Mouse (Mus musculus): ENCODE data around the gene Olfr495. TPM values are rescaled to one million over a fixed set of nuclear protein-coding genes. Genes with fewer than 3 reads are reported as not detected.

Olfr495 gene
- not detected for polyA plus RNA-seq (2014; fragmentation: Illumina TruSeq; extraction: RNeasy Lipid Tissue Mini Kit (QIAGEN cat#74804); ENCODE audit: low read depth, low replicate concordance)

DNA sequence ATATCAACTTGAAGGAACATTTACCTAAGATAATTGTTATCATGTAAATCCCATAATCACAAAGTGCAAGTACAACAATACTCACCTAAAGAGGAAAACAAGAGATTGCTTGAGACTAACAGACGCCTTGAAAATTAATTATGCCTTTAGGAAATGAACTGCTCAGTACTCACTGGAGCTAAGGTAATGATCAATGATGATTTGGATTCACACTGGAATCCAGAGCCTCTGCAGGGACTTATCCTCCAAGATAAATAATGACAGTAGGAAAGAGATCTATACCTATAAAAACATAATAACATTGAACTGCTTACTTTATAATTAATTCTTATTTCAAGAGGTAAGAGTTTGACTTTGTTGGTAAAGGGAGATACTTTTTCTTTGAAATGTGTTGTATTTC is at the start of gene Olfr495:
TSS of gene Olfr495 (plus strand) at position 301 of the 400 bp plus-strand sequence.

DNA sequence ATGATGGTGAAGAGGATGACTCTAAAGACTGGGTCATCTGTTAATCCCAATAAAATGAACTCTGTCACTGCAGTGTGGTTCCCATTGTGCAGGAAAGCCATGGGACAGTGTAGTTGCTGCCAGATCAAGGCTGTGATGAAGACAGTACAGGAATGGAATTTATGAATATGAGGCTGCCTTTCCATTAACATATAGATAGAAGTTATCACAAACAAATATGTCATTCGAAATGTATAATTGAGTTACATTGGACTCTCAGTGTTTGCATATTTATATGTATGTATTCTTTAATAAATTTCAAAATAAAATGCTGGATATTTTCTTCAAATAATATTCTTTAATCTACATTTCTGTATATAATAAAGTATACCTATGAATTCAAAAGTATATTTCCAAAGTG is 46.1 kb upstream of the Olfr495 start, which contains the start of gene Olfr493:
TSS of gene Olfr493 (minus strand) at position 101 of the 400 bp plus-strand sequence.

DNA sequence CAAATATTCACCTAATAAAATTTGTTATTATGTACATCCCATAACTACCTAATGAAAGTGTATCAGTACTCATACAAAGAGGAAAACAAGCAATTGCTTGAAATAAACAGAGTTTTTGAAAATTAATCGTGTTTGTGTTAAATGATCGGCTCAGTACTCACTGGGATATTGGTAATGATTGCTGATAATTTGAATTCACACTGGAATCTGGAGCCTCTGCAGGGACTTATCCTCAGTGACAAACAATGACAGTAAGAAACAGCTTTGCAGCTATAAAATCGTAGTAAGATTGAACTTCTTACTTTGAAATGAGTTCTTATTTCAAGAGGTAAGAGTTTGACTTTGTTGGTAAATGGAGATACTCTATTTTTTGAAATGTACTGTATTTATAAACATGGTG is 27.9 kb upstream of the Olfr495 start, which contains the start of gene Olfr494:
TSS of gene Olfr494 (plus strand) at position 301 of the 400 bp plus-strand sequence.

DNA sequence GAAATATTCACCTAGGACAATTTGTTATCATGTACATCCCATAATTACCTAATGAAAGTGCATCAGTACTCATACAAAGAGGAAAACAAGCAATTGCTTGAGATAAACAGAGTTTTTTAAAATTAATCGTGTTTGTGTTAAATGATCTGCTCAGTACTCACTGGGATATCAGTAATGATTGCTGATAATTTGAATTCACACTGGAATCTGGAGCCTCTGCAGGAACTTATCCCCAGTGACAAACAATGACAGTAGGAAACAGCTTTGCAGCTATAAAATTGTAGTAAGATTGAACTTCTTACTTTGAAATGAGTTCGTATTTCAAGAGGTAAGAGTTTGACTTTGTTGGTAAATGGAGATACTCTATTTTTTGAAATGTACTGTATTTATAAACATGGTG is 27.2 kb downstream of the Olfr495 start, which contains the start of gene Olfr497:
TSS of gene Olfr497 (plus strand) at position 301 of the 400 bp plus-strand sequence.

Other genes starting within 250 kb of the Olfr495 start
- gene Olfr485, start 233.3 kb upstream of the Olfr495 start, polyA plus RNA-seq (2014; fragmentation: Illumina TruSeq; extraction: RNeasy Lipid Tissue Mini Kit (QIAGEN cat#74804); ENCODE audit: low read depth, low replicate concordance) = not detected
- not detected for gene Olfr486, start 220.4 kb upstream of the Olfr495 start, polyA plus RNA-seq (2014; fragmentation: Illumina TruSeq; extraction: RNeasy Lipid Tissue Mini Kit (QIAGEN cat#74804); ENCODE audit: low read depth, low replicate concordance)
- gene Olfr487, start 178.5 kb upstream of the Olfr495 start, polyA plus RNA-seq (2014; fragmentation: Illumina TruSeq; extraction: RNeasy Lipid Tissue Mini Kit (QIAGEN cat#74804); ENCODE audit: low read depth, low replicate concordance) = not detected
- gene Olfr488, start 134.8 kb upstream of the Olfr495 start, polyA plus RNA-seq (2014; fragmentation: Illumina TruSeq; extraction: RNeasy Lipid Tissue Mini Kit (QIAGEN cat#74804); ENCODE audit: low read depth, low replicate concordance) = not detected
- not detected for gene Olfr490, start 104.2 kb upstream of the Olfr495 start, polyA plus RNA-seq (2014; fragmentation: Illumina TruSeq; extraction: RNeasy Lipid Tissue Mini Kit (QIAGEN cat#74804); ENCODE audit: low read depth, low replicate concordance)
- not detected for gene Olfr491, start 79.7 kb upstream of the Olfr495 start, polyA plus RNA-seq (2014; fragmentation: Illumina TruSeq; extraction: RNeasy Lipid Tissue Mini Kit (QIAGEN cat#74804); ENCODE audit: low read depth, low replicate concordance)
- gene Olfr492, start 69.5 kb upstream of the Olfr495 start, polyA plus RNA-seq (2014; fragmentation: Illumina TruSeq; extraction: RNeasy Lipid Tissue Mini Kit (QIAGEN cat#74804); ENCODE audit: low read depth, low replicate concordance) = not detected
- gene Olfr493, start 46.2 kb upstream of the Olfr495 start, polyA plus RNA-seq (2014; fragmentation: Illumina TruSeq; extraction: RNeasy Lipid Tissue Mini Kit (QIAGEN cat#74804); ENCODE audit: low read depth, low replicate concordance) = not detected
- gene Olfr494, start 27.8 kb upstream of the Olfr495 start, polyA plus RNA-seq (2014; fragmentation: Illumina TruSeq; extraction: RNeasy Lipid Tissue Mini Kit (QIAGEN cat#74804); ENCODE audit: low read depth, low replicate concordance) = not detected
- gene Olfr497, start 27.3 kb downstream of the Olfr495 start, polyA plus RNA-seq (2014; fragmentation: Illumina TruSeq; extraction: RNeasy Lipid Tissue Mini Kit (QIAGEN cat#74804); ENCODE audit: low read depth, low replicate concordance) = not detected
- gene Olfr498, start 72.2 kb downstream of the Olfr495 start, polyA plus RNA-seq (2014; fragmentation: Illumina TruSeq; extraction: RNeasy Lipid Tissue Mini Kit (QIAGEN cat#74804); ENCODE audit: low read depth, low replicate concordance) = not detected
- not detected for gene Olfr502, start 131.9 kb downstream of the Olfr495 start, polyA plus RNA-seq (2014; fragmentation: Illumina TruSeq; extraction: RNeasy Lipid Tissue Mini Kit (QIAGEN cat#74804); ENCODE audit: low read depth, low replicate concordance)
- gene Olfr503, start 151.4 kb downstream of the Olfr495 start, polyA plus RNA-seq (2014; fragmentation: Illumina TruSeq; extraction: RNeasy Lipid Tissue Mini Kit (QIAGEN cat#74804); ENCODE audit: low read depth, low replicate concordance) = not detected
- gene Olfr504, start 172.6 kb downstream of the Olfr495 start, polyA plus RNA-seq (2014; fragmentation: Illumina TruSeq; extraction: RNeasy Lipid Tissue Mini Kit (QIAGEN cat#74804); ENCODE audit: low read depth, low replicate concordance) = not detected
- not detected for gene Olfr506, start 217.6 kb downstream of the Olfr495 start, polyA plus RNA-seq (2014; fragmentation: Illumina TruSeq; extraction: RNeasy Lipid Tissue Mini Kit (QIAGEN cat#74804); ENCODE audit: low read depth, low replicate concordance)
- gene Olfr507, start 228.6 kb downstream of the Olfr495 start, polyA plus RNA-seq (2014; fragmentation: Illumina TruSeq; extraction: RNeasy Lipid Tissue Mini Kit (QIAGEN cat#74804); ENCODE audit: low read depth, low replicate concordance) = not detected
- gene Olfr508, start 236.8 kb downstream of the Olfr495 start, polyA plus RNA-seq (2014; fragmentation: Illumina TruSeq; extraction: RNeasy Lipid Tissue Mini Kit (QIAGEN cat#74804); ENCODE audit: low read depth, low replicate concordance) = not detected

Measured in adrenal gland, adult 10 weeks (tissue).